Mouse (Mus musculus): ENCODE measurements around the gene Scai. TPM values are rescaled to one million over a fixed set of nuclear protein-coding genes. Genes with fewer than 3 reads are reported as not detected.
"Not testable (repeated sequence)": the region's sequence is repeated elsewhere in the genome, so short reads cannot be mapped to it uniquely, and the experiment has no call there.

Scai gene
- polyA plus RNA-seq (2014; fragmentation: Nextera tagmentation; extraction: Ambion mirVana) = 4.7 and 5.1 TPM in 2 replicates

DNA sequence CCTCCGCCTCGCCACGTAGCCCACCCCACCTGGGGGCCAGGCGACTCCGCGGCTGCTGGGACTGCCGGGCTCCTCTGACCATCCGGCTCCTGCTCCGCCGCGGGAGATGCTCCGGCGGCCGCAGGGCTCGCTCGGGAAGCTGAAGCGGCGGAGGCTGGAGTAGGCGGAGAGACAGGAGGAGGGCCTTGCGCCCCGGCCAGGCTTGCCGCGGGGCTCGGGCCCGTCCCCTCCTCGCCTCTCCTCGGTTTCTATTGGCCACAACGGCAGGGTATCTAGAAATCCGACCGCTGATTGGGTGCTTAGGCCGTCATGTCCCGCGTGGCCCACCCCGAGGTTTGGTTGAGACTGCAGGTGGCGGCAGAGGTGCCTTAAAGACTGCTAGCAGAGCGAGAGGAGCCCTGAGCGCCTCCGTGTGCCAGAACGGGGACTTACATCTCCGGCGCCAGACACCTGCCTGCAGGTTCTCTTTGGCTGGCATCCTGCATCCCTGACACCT is at the start of gene Scai:
Gene Scai (minus strand): TSS at position 174 of the 496 bp plus-strand sequence.
- under 1% methylated on average over 41 of the region's 41 CpGs for WGBS
- DNase-seq (ENCODE audit: low spot score) = peak; percentile 93
- Histone ChIP-seq H3K4me3 (ENCODE audit: low read depth, low read length) (peak within 1 kb of the TSS; percentile 87), H3K27ac (ENCODE audit: low read depth, low read length) (peak within 1 kb of the TSS; percentile 76), H3K4me2 (peak within 1 kb of the TSS; percentile 94), H3K9me3 (ENCODE audit: control insufficient read depth, low read length) (no peaks in the 10 kb centered on the region), H3K36me3 (ENCODE audit: control insufficient read depth, insufficient read depth, low read length) (no peaks in the 10 kb centered on the region), H3K9ac (ENCODE audit: low read depth, low read length) (peak within 1 kb of the TSS; percentile 81), H3K4me1 (replicated peaks; ENCODE audit: control insufficient read depth, insufficient read depth, low read length) (peaks cover 7% of the 10 kb centered on the region; the same call in 1 of the 2 replicates), H3K27me3 (replicated peaks; ENCODE audit: control insufficient read depth, insufficient read depth, low read length) (no peaks in the 10 kb centered on the region)
- peak; percentile 100 for ATAC-seq (replicated peaks; ENCODE audit: low FRiP score)

- no peak overlapping the region for H3K27ac ChIP-seq (ENCODE audit: low read depth, low read length)
- WGBS = 37% methylated on average over 3 of the region's 3 CpGs
Measured at GRCm38 (mm10) chr2:39226731-39227130, 36.2 kb upstream of the Scai start.

GRCm38 (mm10) chr2:39226019-39226640 is 35.6 kb upstream of the Scai start, which contains the start of gene Ppp6c:
Gene Ppp6c, minus strand, starts transcription at chr2:39226451.
- WGBS = under 1% methylated on average over 54 of the region's 56 CpGs
- Histone ChIP-seq H3K27ac (ENCODE audit: low read depth, low read length) (peak within 1 kb of the TSS; percentile 94), H3K4me2 (peak within 1 kb of the TSS; percentile 71), H3K4me3 (ENCODE audit: low read depth, low read length) (peak within 1 kb of the TSS; percentile 77), H3K27me3 (replicated peaks; ENCODE audit: control insufficient read depth, insufficient read depth, low read length) (no peaks in the 10 kb centered on the region), H3K9ac (ENCODE audit: low read depth, low read length) (peak within 1 kb of the TSS; percentile 89), H3K36me3 (ENCODE audit: control insufficient read depth, insufficient read depth, low read length) (no peaks in the 10 kb centered on the region), H3K4me1 (replicated peaks; ENCODE audit: control insufficient read depth, insufficient read depth, low read length) (peaks cover 13% of the 10 kb centered on the region), H3K9me3 (ENCODE audit: control insufficient read depth, low read length) (no peaks in the 10 kb centered on the region)
- ATAC-seq (replicated peaks; ENCODE audit: low FRiP score) (peak; percentile 96), DNase-seq (ENCODE audit: low spot score) (peak; percentile 87)

More at GRCm38 (mm10) chr2:39226731-39227130, 36.2 kb upstream of the Scai start:
- Histone ChIP-seq H3K4me3 (ENCODE audit: low read depth, low read length) (peak overlapping the region; percentile 77), H3K9me3 (ENCODE audit: control insufficient read depth, low read length) (no peaks in the 10 kb centered on the region), H3K4me1 (replicated peaks; ENCODE audit: control insufficient read depth, insufficient read depth, low read length) (peaks cover 13% of the 10 kb centered on the region), H3K27me3 (replicated peaks; ENCODE audit: control insufficient read depth, insufficient read depth, low read length) (no peaks in the 10 kb centered on the region), H3K36me3 (ENCODE audit: control insufficient read depth, insufficient read depth, low read length) (no peaks in the 10 kb centered on the region), H3K9ac (ENCODE audit: low read depth, low read length) (no peak overlapping the region), H3K4me2 (peak overlapping the region; percentile 64)
- ATAC-seq (replicated peaks; ENCODE audit: low FRiP score) (no peak), DNase-seq (ENCODE audit: low spot score) (no peak)

- not testable (repeated sequence) for H3K9me3 ChIP-seq (ENCODE audit: control insufficient read depth, low read length); DNase-seq (ENCODE audit: low spot score); H3K36me3 ChIP-seq (ENCODE audit: control insufficient read depth, insufficient read depth, low read length); H3K27me3 ChIP-seq (replicated peaks; ENCODE audit: control insufficient read depth, insufficient read depth, low read length)
- peak overlapping the region; percentile 71 for H3K4me2 ChIP-seq
- WGBS = 6% methylated on average over 23 of the region's 36 CpGs
- peak overlapping the region; percentile 94 for H3K27ac ChIP-seq (ENCODE audit: low read depth, low read length)
- ATAC-seq (replicated peaks; ENCODE audit: low FRiP score) = peak; percentile 49
- peak overlapping the region; percentile 77 for H3K4me3 ChIP-seq (ENCODE audit: low read depth, low read length)
- peak overlapping the region; percentile 89 for H3K9ac ChIP-seq (ENCODE audit: low read depth, low read length)
- H3K4me1 ChIP-seq (replicated peaks; ENCODE audit: control insufficient read depth, insufficient read depth, low read length) = peaks cover 13% of the 10 kb centered on the region
Measured at GRCm38 (mm10) chr2:39225331-39226018, 34.9 kb upstream of the Scai start.

DNA sequence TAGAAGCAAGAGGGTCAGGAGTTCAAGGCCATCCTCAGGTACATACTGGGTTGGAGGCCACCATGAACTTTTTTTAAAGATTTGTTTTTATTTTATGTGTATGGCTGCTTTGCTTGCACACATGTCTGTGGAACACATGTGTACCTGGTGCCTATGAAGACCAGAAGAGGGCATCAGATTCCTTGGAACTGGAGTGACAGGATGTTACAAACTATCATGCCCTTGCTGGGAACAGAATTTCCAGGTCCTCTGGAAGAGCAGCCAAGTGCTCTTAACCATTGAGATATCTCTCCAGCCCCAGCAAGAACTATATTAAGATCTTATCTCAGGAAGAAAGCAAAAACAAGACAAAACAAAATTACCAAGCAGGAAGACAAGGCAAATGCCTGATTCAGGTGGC is 34.1 kb upstream of the Scai start:
- DNase-seq (ENCODE audit: low spot score) (no peak), ATAC-seq (replicated peaks; ENCODE audit: low FRiP score) (no peak)
- Histone ChIP-seq H3K36me3 (ENCODE audit: control insufficient read depth, insufficient read depth, low read length) (no peaks in the 10 kb centered on the region), H3K9me3 (ENCODE audit: control insufficient read depth, low read length) (no peaks in the 10 kb centered on the region), H3K4me3 (ENCODE audit: low read depth, low read length) (peak overlapping the region; percentile 77), H3K4me1 (replicated peaks; ENCODE audit: control insufficient read depth, insufficient read depth, low read length) (peaks cover 13% of the 10 kb centered on the region), H3K27ac (ENCODE audit: low read depth, low read length) (no peak overlapping the region), H3K27me3 (replicated peaks; ENCODE audit: control insufficient read depth, insufficient read depth, low read length) (no peaks in the 10 kb centered on the region), H3K4me2 (peak overlapping the region; percentile 71), H3K9ac (ENCODE audit: low read depth, low read length) (no peak overlapping the region)

- 96% methylated on average over 6 of the region's 6 CpGs for WGBS
- ATAC-seq (replicated peaks; ENCODE audit: low FRiP score) (no peak), DNase-seq (ENCODE audit: low spot score) (no peak)
- Histone ChIP-seq H3K27ac (ENCODE audit: low read depth, low read length) (no peak overlapping the region), H3K4me1 (replicated peaks; ENCODE audit: control insufficient read depth, insufficient read depth, low read length) (peaks cover 18% of the 10 kb centered on the region), H3K4me2 (no peak overlapping the region), H3K9ac (ENCODE audit: low read depth, low read length) (no peak overlapping the region), H3K9me3 (ENCODE audit: control insufficient read depth, low read length) (no peaks in the 10 kb centered on the region), H3K4me3 (ENCODE audit: low read depth, low read length) (no peak overlapping the region), H3K36me3 (ENCODE audit: control insufficient read depth, insufficient read depth, low read length) (peaks cover 3% of the 10 kb centered on the region; the same call in 1 of the 2 replicates), H3K27me3 (replicated peaks; ENCODE audit: control insufficient read depth, insufficient read depth, low read length) (no peaks in the 10 kb centered on the region)
Measured at GRCm38 (mm10) chr2:39220010-39220409, 29.5 kb upstream of the Scai start.

DNA sequence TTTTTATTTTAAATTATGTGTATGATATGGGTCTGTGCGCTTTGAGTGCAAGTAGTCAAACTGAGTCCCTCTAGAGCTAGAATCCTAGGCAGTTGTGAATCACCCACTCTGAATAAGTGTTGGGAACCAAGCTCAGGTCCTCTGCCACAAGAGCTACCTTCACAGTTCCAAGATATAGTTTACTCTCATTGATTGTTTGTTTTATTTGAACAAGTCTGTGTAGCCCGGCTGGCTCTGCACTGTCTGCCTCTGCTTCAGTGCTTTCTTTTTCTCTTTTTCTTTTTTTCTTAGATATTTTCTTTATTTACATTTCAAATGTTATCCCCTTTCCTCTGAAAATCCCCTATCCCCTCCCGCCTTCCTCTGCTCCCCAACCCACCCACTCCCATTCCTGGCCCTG is 28.5 kb upstream of the Scai start:
- no peak for ATAC-seq (replicated peaks; ENCODE audit: low FRiP score)

GRCm38 (mm10) chr2:39217150-39217549 is 26.6 kb upstream of the Scai start:
- peaks cover 5% of the 10 kb centered on the region; the same call in 1 of the 2 replicates for H3K4me1 ChIP-seq (replicated peaks; ENCODE audit: control insufficient read depth, insufficient read depth, low read length)
- WGBS = 89% methylated on average over 4 of the region's 4 CpGs
- H3K9ac ChIP-seq (ENCODE audit: low read depth, low read length) = peak overlapping the region; percentile 14; the same call in 1 of the 2 replicates
- ATAC-seq (replicated peaks; ENCODE audit: low FRiP score) = no peak
- H3K4me3 ChIP-seq (ENCODE audit: low read depth, low read length) = no peak overlapping the region
- H3K36me3 ChIP-seq (ENCODE audit: control insufficient read depth, insufficient read depth, low read length) = peaks cover 3% of the 10 kb centered on the region; the same call in 1 of the 2 replicates
- no peak overlapping the region for H3K4me2 ChIP-seq
- H3K27me3 ChIP-seq (replicated peaks; ENCODE audit: control insufficient read depth, insufficient read depth, low read length) = no peaks in the 10 kb centered on the region
- H3K27ac ChIP-seq (ENCODE audit: low read depth, low read length) = no peak overlapping the region
- no peaks in the 10 kb centered on the region for H3K9me3 ChIP-seq (ENCODE audit: control insufficient read depth, low read length)
- DNase-seq (ENCODE audit: low spot score) = no peak

More for the DNA sequence above, 28.5 kb upstream of the Scai start:
- WGBS = 91% methylated on average over 3 of the region's 3 CpGs
- H3K4me1 ChIP-seq (replicated peaks; ENCODE audit: control insufficient read depth, insufficient read depth, low read length) = peaks cover 14% of the 10 kb centered on the region
- H3K27ac ChIP-seq (ENCODE audit: low read depth, low read length) = no peak overlapping the region
- H3K4me2 ChIP-seq = no peak overlapping the region
- no peak overlapping the region for H3K4me3 ChIP-seq (ENCODE audit: low read depth, low read length)
- no peaks in the 10 kb centered on the region for H3K27me3 ChIP-seq (replicated peaks; ENCODE audit: control insufficient read depth, insufficient read depth, low read length)
- H3K36me3 ChIP-seq (ENCODE audit: control insufficient read depth, insufficient read depth, low read length) = peaks cover 3% of the 10 kb centered on the region; the same call in 1 of the 2 replicates
- H3K9me3 ChIP-seq (ENCODE audit: control insufficient read depth, low read length) = no peaks in the 10 kb centered on the region
- DNase-seq (ENCODE audit: low spot score) = no peak
- no peak overlapping the region for H3K9ac ChIP-seq (ENCODE audit: low read depth, low read length)
